Mouse (Mus musculus): Measurements from ENCODE around the gene Pdia4.

Pdia4 gene

DNA sequence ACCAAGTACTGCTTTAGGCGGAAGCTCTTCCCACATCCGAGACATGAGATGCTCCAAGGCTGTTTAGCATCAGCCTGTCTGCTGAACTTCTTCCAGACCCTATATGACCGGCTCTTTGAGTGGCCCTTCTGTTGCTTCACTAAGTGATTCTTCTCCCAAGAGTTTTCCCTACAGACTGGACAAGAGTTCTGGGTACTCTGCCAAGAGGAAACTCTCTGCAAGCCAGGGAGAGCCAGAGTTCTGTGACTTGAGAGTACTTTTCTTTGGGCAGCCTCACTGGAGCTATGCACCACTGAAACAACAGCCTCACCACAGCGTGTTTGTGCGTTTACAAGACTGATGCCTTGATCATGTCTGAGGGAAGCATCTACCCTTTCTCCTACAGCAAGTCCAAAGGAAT, 8.0 kb upstream of the Pdia4 start:
- no peak for TF ChIP-seq GATA4 (IDR thresholded peaks at IDR 0.05; ENCODE audit: insufficient replicate concordance, low read length)

DNA sequence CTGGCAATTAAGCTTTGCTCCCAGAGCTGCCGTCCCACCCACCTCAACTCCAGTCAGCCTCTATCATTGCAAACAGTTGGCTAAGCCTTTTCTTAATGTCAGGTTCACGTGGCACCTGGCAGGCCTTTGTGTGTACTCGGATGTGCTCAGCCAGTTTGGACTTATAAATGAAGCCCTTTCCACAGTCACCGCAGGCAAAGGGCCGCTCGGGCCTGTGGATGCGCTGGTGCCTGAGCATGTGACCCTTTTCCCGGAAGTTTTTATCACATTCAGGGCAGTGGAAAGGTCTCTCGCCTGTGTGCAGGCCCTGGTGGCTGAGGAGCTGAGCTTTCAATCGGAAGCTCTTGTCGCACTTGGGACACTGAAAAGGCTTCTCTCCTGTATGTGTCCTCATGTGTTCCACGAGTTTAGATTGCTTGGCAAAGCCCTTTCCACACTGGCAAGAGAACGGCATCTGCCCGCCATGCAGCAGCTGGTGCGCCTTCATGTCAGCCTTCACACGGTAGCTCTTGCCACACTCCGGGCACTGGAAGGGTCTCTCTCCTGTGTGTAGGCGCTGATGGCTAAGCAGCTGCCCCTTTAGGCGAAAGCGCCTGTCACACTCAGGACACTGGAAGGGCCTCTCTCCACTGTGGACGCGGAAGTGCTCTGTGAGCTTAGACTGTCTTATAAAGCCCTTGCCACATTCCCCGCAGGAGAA, 6.5 kb upstream of the Pdia4 start:
- TF ChIP-seq GATA4 (IDR thresholded peaks at IDR 0.05; ENCODE audit: insufficient replicate concordance, low read length): no peak

DNA sequence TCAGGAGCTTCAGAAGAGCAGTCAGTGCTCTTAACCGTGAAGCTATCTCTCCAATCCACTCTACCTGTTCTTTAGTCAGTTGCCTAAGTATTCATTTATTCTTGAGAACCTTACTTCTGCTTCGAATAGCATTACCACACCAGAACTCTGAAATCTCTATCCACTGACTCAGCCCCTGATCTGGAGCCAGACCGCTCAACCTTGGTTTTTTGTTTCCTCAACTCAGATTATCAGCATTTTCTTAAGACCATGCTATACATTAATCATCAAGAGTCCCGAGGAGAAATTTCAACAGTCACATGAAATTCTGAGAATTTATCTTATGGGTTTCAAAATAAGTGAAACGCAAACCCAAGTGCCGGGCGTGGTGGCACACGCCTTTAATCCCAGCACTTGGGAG, 5.5 kb upstream of the Pdia4 start:
- TF ChIP-seq GATA4 (IDR thresholded peaks at IDR 0.05; ENCODE audit: insufficient replicate concordance, low read length): no peak

DNA sequence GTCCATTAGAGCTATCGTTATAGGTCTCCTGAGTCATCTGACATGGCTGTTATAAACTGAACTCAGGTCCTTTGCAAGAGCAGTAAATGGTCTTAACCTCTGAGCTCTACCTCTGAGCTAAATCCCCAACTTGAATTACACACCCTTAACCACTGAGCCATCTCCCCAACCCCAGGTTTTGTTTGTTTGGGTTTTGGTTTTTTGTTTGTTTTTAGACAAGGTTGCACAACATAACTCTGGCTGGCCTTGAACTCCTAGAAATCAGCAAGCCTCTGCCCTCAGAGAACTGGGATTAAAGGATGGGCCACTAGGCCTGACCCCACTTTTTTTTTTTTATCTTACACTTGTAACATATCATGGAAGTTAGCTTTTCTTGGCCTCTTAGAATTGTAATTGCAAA, 2.9 kb upstream of the Pdia4 start:
- no peak for TF ChIP-seq GATA4 (IDR thresholded peaks at IDR 0.05; ENCODE audit: insufficient replicate concordance, low read length)

DNA sequence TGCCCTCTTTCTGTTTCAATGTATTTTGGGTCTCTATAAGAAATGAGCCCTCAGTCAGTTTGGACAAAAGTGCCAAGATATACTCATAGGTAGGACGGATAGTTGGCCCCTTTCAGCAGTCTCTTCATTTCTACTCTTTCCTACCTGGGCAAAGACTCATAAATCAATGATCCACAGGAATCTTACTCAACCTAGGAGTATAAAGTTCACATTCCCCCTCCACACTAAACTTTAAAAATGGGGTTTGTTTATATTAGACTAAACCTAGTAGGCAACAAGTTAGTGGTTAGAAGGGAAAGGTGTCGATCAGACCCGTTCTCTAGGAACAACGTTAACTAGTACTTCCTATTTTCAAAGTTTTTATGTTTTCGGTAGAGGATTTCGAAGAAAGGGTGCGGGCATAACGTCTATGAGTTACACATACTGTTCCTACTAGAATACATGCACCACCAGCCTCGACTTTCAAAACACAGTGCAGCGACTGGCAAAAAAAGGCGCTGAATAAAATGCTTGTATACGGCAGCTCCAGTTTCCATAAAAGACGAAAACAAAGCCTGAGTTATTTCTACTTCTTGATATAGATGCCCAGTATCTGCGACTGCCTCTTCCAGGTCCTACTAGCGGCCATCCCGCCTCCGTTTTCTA, 837 bp downstream of the Pdia4 start:
- no peak for TF ChIP-seq GATA4 (IDR thresholded peaks at IDR 0.05; ENCODE audit: insufficient replicate concordance, low read length)

DNA sequence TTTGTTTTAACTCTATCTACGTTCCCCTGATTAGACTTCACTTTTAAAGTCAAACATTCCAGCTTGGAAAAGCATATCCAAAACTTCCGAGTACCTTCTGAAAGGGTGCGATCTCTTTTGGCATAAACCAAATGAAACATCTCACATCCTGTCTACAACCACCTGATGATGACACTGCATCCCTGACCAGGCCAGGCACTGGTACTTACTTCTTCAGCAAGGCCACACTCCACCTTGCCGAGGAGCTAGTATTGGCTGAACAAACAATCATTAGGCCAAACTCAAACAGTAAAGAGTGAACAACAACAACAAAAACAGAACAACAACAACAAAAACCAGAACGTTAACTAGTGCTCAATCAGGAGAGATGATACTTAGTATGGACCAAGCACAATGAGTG, 1.9 kb downstream of the Pdia4 start:
- TF ChIP-seq GATA4 (IDR thresholded peaks at IDR 0.05; ENCODE audit: insufficient replicate concordance, low read length): no peak

DNA sequence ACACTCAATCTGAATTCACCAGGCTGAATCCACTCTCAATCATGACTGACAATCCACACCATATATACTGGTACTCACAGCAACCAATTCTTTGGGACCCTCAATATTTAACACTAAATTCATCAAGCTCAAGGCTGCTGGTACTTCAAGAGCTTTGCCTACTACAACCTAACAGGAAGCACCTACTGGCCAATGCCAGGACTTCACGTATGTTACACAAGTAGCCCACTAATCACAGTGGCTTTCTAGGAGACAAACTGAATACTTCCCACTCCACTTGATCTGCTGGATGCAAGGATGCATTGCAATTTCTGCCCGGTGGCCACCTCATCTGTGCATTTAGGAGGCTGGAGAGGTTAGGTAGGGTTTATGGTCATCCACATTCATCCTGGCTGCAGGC, 3.0 kb downstream of the Pdia4 start:
- TF ChIP-seq GATA4 (IDR thresholded peaks at IDR 0.05; ENCODE audit: insufficient replicate concordance, low read length): no peak

DNA sequence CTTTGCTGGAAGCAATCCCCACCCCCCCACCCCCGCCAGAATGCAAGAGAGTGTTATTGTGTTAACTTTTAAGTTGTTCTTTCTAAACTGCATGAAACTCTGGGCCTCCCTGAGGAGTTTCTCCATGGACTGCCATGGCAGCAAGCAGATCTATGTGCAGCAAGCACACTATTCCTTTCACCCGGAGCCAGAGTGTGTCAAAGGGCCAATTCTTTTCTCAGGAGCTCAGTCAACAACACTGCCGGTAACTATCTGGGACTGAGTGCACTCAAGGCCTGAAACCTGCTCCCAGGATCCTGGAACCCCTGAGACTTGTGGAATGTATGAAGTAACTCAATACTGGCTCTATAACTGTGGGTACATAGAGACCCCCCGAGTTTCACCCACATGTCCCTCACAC, 4.2 kb downstream of the Pdia4 start:
- TF ChIP-seq GATA4 (IDR thresholded peaks at IDR 0.05; ENCODE audit: insufficient replicate concordance, low read length): no peak

DNA sequence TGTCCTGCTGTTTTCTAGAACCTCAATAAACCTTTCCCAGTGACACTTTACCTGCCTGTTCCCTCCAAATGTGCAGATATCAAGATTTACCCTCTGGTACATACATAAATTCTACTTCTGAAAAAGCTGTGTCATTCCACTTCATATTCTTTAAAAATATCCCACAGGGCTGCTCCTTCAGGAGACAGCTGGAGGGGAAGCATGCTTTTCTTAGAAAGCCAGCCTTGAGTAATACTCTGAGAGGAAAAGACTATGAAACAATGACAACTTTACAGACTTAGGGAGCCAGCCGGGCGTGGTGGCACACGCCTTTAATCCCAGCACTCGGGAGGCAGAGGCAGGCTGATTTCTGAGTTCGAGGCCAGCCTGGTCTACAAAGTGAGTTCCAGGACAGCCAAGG, 4.7 kb downstream of the Pdia4 start:
- no peak for TF ChIP-seq GATA4 (IDR thresholded peaks at IDR 0.05; ENCODE audit: insufficient replicate concordance, low read length)

DNA sequence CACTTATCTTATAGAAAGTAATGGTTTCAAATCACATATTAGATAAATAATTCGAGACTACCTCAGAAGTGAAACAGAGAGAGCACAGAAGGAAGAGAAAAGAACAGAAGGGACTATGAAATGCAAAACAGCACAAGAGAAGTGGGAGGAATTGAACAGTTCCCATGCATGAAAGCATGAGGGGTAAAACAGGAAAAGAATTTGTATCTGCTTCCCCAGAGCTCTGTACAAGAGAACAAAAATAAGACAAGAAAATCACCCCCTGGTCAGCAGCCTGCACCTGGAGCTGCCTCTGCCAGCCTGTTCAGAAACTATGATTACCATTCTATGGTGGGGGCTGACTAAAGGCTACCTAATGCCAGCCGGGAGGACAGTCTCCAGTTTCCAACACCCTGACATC, 5.8 kb downstream of the Pdia4 start:
- no peak for TF ChIP-seq GATA4 (IDR thresholded peaks at IDR 0.05; ENCODE audit: insufficient replicate concordance, low read length)

DNA sequence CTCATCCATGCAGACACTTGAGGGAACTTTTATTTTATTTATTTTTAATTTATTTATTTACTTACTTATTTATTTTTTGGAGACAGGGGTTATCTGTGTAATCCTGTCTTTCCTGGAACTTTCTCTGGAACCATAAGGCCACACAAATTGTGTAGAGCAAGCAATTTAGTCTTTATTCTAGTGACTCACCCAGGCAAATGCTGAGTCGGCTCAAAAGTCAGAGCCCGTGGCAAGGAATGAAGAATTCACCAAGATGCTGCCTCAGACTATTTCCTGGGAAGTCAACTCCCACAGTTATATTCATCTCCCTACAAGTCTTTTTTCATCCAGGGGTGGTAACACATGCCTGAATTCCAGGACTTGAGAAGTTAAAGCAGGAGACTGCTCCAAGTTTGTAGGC, 7.7 kb downstream of the Pdia4 start:
- TF ChIP-seq GATA4 (IDR thresholded peaks at IDR 0.05; ENCODE audit: insufficient replicate concordance, low read length): no peak

DNA sequence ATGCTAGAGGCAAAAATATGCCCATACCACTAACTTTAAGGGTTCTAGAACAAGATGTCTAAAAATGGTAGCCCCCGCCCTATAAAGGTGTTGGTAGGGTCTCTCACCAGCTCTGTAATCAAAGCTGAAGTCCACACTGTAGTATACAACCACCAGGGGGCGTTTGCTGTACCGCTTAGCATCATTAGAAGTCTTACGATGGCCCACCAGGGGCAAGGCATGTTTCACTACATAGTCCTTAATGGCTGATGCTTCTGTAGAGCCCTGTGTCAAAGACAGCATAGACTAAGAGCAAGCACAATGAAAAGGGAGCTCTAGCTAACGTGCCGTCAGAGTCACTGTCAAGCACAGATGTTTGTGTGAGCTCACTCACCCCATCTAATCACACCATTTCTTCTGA, 14.2 kb downstream of the Pdia4 start:
- TF ChIP-seq GATA4 (IDR thresholded peaks at IDR 0.05; ENCODE audit: insufficient replicate concordance, low read length): no peak

DNA sequence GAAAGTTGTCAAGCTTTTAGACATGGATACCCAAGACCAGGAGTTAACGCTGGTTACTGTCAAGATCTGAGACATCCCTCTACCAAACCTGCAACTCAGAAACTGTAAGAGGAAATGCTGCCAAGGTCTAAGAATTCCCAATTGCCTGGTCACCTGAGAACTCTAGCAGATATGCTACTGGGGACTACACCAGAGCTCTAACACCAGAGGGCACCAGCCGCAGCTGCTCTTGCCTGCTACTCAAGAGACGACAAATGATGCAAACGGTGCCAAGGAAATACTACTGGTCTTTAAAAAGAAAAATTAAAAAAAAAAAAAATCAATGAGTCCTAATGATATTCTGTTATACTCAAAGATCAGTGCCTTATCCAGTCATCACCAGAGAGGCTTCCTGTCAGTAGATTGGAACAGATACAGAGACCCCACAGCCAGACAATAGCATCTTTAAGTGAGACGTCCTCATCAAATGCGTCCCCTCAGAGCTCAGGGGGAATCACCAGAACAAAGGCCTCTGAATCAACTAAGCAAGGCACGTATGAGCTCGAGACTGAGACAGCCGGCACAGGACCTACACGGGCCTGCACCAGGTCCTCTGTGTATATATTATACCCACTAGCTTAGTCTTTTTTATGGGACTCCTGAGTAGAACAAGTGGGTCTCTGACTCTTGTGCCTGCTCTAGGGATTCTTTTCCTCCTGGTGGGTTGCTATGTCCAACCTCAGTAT, 19.0 kb downstream of the Pdia4 start:
- no peak for TF ChIP-seq GATA4 (IDR thresholded peaks at IDR 0.05; ENCODE audit: insufficient replicate concordance, low read length)

DNA sequence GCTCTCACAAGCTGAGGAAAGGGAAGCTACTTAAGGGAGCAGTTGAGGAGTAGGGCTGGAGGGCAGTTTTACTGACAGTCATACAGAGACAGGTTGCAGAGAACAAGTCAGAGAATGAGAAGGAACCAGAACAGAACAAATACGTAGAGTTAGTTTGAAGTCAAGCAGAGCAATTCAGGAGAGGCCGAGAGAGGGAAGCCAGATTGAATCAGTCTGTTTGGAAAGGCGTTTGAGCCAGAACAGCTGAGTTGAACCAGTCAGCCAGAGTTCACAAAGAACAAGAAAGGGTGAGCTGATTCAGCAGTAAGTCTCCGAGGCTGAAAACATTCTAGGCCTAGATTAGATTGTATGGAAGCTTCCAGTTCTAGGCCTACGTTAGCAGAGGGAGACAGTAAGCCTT, 19.9 kb downstream of the Pdia4 start:
- TF ChIP-seq GATA4 (IDR thresholded peaks at IDR 0.05; ENCODE audit: insufficient replicate concordance, low read length): no peak

DNA sequence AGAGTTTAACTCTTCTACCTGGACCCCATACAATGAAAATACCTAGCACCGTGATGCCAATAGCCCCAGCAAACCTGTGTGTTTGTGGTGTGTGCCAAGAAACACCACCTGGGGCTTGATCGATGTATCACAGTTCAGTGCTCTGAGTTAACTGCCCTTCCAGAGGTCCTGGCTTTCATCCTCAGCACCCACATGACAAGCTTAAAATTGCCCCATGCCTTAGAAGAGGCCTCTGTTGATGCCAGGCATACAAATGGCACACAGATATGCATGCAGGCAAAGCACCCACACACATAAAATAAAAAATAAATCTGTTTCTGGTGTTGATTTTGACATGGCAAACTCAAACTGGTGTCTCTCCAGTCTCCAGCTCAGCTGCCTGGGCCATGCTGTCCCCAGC, 20.7 kb downstream of the Pdia4 start:
- no peak for TF ChIP-seq GATA4 (IDR thresholded peaks at IDR 0.05; ENCODE audit: insufficient replicate concordance, low read length)

DNA sequence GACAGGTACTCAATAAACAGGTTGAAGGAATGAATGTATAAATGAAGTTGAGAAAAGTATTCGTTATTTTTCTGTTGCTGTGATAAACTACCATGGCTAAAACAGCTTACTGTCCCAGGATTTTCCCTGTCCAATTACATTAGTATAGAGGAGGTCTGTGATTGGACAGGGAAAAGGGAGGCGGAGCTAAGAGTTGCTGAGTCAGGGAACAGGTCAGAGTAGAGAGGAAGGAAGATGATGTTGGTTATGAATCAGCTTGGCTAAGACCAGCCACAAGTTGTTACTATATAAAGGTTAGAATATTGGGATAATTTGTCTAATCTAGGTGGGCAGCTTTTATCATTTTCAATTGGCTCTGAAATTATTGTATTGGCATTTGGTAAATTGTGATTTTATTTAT, 22.5 kb downstream of the Pdia4 start:
- no peak for TF ChIP-seq GATA4 (IDR thresholded peaks at IDR 0.05; ENCODE audit: insufficient replicate concordance, low read length)

Measured in liver, adult (tissue).